Mouse (Mus musculus) embryonic fibroblast, embryonic 13.5 days (primary cell): Measurements from ENCODE around the gene Pcgf2. TPM values are rescaled to one million over a fixed set of nuclear protein-coding genes. Genes with fewer than 3 reads are reported as not detected.
"Not testable (repeated sequence)": the region's sequence is repeated elsewhere in the genome, so short reads cannot be mapped to it uniquely, and the experiment has no call there.

Source experiments
- H3K27ac ChIP-seq: 2 replicates; pipeline ENCODE4 v1.5.1; 2012; ENCODE audit warnings: low read length, control low read depth, inconsistent platforms; ENCODE audit not compliant: insufficient read depth
- H3K4me1 ChIP-seq: 2 replicates; pipeline ENCODE4 v1.6.1; 2011; ENCODE audit warnings: low read length; ENCODE audit not compliant: control insufficient read depth, insufficient read depth
- H3K4me3 ChIP-seq: 2 replicates; pipeline ENCODE4 v1.5.1; 2011; ENCODE audit warnings: mild to moderate bottlenecking, control low read depth, low read length; ENCODE audit not compliant: insufficient read depth
- CTCF ChIP-seq: IDR thresholded peaks from 2 replicates; pipeline ENCODE4 v1.5.1; 2011; ENCODE audit warnings: mild to moderate bottlenecking, control low read depth, low read length, moderate library complexity, borderline replicate concordance; ENCODE audit not compliant: insufficient read depth
- POLR2A ChIP-seq: IDR thresholded peaks from 2 replicates; pipeline ENCODE4 v1.6.1; 2011; ENCODE audit warnings: low read depth, mild to moderate bottlenecking, control low read depth, low read length, moderate library complexity
- polyA plus RNA-seq: library from polyadenylated mRNA; stranded (reverse); fragments of >200 nt; gene quantifications from 2 replicates; pipeline ENCODE4 v1.2.4, GENCODE M21; 2011; ENCODE audit warnings: low read depth; ENCODE audit not compliant: missing spikeins, insufficient read length

Gene Pcgf2
- polyA plus RNA-seq, 1 experiment, result 54.0 TPM

DNA sequence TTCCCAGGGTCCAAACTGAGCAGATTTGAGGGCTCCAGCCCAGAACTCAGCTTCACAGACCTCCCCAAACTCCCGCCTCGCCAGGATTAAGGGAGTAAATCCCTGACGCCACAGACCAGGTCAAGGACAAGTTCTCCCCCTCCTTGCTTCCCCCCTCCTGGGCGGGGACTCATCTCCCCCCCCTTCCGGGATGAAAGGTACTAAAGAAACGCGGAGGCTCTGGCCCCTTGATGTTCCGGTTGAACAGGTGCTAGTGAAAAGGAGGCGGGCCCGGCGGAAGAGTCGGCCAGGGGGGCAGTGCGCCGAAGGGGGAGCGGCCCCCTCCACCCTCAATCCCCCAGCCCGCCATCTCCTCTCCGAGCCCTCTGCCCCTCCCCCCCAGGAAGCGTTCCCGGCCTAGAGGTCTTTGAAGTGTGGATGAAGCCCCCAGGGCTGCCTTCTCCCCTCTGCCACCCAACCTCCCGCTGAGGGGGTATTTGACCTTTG is 38.6 kb downstream of the Pcgf2 start:
- H3K4me3 ChIP-seq, result peak overlapping the region; percentile 6
- no peak overlapping the region for H3K27ac ChIP-seq
- peaks cover 6% of the 10 kb centered on the region for H3K4me1 ChIP-seq
- no peak for TF ChIP-seq CTCF
- TF ChIP-seq POLR2A, result no peak

- Histone ChIP-seq H3K27ac (no peak overlapping the region; the same call in 1 of the 2 replicates), H3K4me1 (peaks cover 6% of the 10 kb centered on the region), H3K4me3 (peak overlapping the region; percentile 63)
- TF ChIP-seq POLR2A (no peak; the same call in 1 of the 2 replicates), CTCF (no peak)
These were observed 39.3 kb downstream of the Pcgf2 start for GRCm38 (mm10) chr11:97660734-97661647.

- peaks cover 6% of the 10 kb centered on the region for H3K4me1 ChIP-seq
- H3K4me3 ChIP-seq, result peak overlapping the region; percentile 74
- TF ChIP-seq POLR2A (peak; percentile 59; the same call in 1 of the 2 replicates), CTCF (no peak)
- peak overlapping the region; percentile 70 for H3K27ac ChIP-seq
These were observed 40.1 kb downstream of the Pcgf2 start for GRCm38 (mm10) chr11:97659990-97660714.

- peak overlapping the region; percentile 74 for H3K4me3 ChIP-seq
- H3K4me1 ChIP-seq, result peaks cover 6% of the 10 kb centered on the region
- TF ChIP-seq CTCF, result no peak
- TF ChIP-seq POLR2A, result no peak
- peak overlapping the region; percentile 70 for H3K27ac ChIP-seq
These were observed 40.9 kb downstream of the Pcgf2 start for GRCm38 (mm10) chr11:97659267-97659989.

DNA sequence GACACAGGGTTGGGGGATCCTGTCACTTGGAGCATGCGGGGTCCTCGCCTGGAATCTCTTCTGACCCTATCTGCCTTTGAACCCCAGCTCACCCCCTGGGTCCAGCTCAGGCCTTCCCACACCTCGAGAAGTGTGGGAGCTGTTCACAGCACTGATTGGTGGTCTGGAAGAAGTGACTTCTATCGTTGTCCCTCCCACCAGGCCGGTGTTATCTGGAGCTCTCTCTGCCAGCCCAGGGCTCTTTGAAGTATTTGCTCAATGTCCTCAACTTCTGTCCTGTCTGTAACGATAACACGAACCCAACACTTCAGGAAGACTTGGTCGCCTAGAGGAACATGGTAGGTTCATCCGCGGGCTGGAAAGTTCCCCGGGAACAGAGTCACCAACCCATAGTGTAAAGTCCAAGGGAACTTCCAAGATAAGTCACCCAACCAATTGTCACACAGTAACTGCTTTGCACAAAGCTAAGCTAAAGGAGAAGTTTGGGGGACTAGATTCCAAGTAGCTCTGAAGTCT is 41.5 kb downstream of the Pcgf2 start:
- peak overlapping the region; percentile 74 for H3K4me3 ChIP-seq
- no peak overlapping the region for H3K27ac ChIP-seq
- H3K4me1 ChIP-seq, result peaks cover 6% of the 10 kb centered on the region
- TF ChIP-seq CTCF (no peak), POLR2A (no peak)

- H3K4me3 ChIP-seq, H3K27ac ChIP-seq, H3K4me1 ChIP-seq: not testable (repeated sequence)
These were observed 42.3 kb downstream of the Pcgf2 start for GRCm38 (mm10) chr11:97657967-97658366.

GRCm38 (mm10) chr11:97657184-97657945 is 42.9 kb downstream of the Pcgf2 start:
- Histone ChIP-seq H3K4me3 (no peak overlapping the region), H3K27ac (no peak overlapping the region), H3K4me1 (peaks cover 6% of the 10 kb centered on the region)
- TF ChIP-seq POLR2A (0 out of 2 replicates have a peak, but pooled peaks have one; percentile 7), CTCF (no peak)

DNA sequence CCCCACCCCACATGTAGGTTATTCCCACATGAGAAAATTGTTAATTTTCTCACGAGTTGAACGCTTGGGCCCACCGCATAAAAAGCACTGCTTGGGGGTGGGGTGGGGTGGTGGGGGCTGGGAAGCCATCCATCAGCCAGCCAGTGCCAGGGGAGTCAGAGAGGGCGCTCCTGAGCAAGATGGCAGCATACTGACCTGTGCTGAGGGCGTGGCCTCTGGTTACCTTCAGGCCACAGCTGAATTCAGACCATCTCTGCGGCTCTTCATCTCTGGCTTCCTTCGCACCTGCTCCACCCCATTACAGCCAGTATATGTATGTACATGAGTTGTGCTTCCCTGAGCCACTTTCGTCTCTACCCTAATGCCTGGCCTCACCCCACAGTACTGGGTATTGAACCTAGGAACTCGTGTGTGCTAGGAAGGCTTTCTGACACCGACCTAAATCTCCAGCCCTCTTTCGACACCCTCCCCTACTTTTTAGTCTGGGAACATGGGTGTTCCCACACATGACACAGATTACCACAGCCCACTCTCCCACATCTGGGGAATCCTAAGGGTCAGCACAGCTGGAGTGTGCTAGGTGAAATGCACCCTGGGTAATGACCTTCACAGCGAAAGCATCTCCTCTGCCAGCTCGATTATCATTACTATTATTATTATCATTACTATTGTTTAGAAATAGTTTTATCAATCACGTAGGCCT is 43.9 kb downstream of the Pcgf2 start:
- peaks cover 4% of the 10 kb centered on the region for H3K4me1 ChIP-seq
- no peak overlapping the region for H3K4me3 ChIP-seq
- TF ChIP-seq POLR2A (no peak), CTCF (no peak)
- no peak overlapping the region for H3K27ac ChIP-seq
